Mouse (Mus musculus): ENCODE data around the gene Actg1. TPM values are rescaled to one million over a fixed set of nuclear protein-coding genes. Genes with fewer than 3 reads are reported as not detected.

Gene Actg1
- total RNA-seq, 2 experiments from 2014 or later: 954 to 956 TPM

DNA sequence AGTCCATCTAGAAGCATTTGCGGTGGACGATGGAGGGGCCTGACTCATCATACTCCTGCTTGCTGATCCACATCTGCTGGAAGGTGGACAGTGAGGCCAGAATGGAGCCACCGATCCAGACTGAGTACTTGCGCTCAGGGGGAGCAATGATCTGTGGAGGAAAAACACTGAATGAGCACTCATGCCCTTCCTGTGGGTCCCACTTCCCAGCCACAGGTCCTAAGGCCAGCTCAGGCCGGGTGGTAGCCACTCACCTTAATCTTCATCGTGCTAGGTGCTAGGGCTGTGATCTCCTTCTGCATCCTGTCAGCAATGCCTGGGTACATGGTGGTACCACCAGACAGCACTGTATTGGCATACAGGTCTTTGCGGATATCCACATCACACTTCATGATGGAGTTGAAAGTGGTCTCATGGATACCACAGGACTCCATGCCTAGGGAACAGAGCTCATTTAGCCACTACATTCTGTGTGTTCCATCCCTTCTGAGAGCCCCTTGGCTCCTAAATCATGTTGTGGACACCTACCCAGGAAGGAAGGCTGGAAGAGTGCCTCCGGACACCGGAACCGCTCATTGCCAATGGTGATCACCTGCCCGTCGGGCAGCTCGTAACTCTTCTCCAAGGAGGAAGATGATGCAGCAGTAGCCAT, 1.8 kb downstream of the Actg1 start:
- peak; percentile 5 for DNase-seq

DNA sequence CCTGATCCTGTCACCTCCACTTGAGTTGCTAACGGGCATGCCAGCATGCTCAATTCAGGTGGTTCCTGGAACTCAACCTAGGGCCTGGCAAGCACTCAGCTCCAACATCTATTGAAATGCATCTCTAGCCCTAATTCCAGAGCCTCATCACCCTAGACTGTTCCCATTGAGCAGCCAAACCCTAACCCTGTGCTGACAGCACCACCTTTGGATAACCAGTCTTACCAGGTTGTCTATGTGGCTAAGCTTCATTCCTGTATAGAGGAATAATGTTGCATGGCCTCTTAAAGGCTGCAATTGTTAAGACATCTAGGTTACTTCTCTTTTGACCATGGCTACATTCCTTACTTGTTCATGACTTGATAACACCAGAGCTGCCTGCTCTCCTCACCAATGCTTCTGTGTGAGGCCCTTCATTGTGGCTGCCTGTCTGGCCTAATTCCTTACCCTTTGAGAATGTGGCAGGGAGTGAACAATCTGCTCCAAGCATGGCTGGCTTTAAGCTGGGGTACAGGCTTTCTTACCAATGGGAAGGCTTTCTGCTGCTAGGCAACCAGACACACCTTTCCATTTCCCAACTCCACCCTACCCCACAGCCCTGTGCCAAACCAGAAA, 3.2 kb downstream of the Actg1 start:
- DNase-seq: peak; percentile 13

DNA sequence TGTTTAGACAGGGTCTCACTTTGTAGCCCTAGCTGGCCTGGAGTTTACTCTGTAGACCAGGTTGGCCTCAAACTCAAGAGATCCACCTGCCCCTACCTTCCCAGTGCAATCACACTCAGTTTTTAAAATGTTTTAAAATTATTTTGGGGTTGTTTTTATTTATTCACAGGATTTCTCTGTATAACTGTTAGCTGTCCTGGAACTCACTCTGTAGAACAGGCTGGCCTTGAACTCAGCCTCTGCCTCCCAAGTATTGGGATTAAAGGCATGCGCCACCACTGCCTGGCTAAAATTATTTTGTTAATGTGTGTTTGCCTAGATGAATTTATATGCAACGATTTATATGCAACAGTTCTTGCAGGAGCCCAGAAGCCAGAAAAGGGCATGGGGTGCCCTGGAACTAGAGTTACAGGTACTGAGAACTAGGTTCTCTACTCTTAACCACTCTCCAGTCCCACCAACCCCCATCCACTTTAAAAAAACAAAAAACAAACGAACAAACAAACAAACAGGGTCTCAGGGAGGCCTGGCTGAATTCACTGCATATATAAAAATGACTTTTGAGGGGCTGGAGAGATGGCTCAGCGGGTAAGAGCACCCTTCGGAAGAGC, 3.9 kb downstream of the Actg1 start:
- no peak for DNase-seq

DNA sequence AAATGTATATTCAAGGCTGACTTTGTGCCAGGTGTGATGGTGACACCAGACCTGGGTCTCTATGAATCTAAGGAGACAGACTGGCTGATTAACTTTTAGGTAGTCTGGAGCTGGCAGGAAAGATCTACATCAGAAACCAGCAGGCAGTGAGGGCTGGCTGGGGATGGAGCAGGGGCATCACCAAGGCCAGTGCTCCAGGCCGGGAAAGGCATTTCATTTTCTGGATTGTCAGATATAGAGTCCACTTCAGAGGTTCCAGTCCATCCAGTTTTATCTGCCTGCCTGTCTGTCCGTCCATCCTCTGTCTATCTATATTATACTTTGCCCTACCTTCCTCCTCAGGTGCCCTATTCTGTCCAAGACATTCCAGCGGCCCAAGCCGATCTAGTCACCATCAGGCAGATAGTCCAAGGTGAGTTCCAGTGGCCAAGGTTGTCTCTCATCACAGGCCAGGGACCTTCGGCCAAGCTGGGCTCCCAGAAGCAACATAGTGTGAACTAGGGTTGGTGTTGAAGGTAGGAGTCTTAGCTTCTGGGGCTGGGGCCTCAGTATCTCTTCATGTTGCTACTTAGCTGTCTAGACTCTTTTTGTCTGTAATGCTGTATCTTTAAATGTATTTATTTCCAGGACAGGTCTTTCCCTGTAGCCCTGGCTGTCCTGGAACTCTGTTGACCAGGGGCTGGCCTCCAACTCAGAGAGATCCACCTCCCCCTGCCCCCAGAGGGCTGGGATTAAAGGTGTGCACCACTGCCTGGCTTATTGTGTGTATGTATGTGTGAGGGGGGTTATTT, 4.6 kb downstream of the Actg1 start:
- DNase-seq: no peak

DNA sequence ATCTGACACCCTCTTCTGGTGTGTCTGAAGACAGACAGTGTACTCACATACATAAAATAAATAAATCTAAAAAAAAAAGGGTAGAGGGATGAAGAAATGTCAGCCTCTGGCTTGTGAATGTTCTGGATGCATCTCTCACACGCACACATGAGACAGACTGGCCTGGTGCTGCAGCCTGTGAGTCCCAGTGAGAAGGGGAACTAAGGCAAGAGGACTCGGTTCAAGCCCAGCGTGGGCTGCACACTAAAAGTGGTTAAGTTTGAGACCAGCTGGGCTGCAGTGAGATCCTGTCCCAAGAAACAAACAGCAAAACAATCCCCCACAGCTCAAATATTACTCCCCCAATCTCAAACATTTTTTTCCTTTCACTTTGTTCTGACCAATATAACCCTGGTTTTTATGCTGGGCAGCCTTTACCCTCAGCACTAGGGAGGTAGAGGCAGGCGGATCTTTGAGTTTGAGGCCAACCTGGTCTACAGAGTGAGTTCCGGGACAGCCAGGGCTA, 5.6 kb downstream of the Actg1 start:
- DNase-seq: no peak

DNA sequence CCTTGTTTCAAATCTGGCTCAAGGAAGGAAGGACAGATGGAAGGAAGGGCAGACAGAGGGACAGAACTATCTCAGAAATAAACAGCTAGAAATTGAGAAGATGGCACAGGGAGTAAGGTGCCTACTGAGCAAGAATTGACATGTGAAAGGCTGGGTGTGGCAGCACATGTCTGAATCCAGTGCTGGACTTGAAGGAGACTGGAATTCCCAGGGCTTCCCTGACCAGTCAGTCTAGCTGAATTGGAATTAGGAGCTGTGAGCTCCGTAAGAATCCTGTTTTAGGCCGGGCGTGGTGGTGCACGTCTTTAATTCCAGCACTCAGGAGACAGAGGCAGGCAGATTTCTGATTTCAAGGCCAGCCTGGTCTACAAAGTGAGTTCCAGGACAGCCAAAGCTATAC, 6.7 kb downstream of the Actg1 start:
- DNase-seq: no peak

DNA sequence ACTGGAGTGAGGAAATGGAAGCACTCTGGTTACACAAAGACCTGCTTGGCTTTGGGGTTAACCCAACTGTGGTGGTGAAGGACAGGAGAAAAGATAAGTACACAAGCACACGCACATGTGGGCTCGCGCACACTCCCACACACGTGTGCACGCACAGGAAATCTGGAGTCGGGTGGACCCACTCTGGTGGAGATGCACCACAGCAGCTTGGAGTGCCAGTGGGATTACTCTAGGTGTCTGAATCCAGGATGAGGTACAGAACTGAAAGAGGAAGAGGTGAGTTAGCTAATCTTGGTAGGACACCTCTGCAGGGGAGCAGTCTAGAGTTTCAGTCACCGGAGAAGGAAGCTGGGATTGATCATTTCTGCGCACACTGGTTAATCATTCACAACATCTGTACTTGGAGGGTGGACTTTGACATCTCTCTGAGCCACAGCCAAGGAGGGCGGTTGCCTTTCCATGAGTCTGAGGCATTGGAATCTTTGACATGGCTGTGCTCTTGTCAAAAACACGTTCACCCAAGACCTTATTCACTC, 8.3 kb downstream of the Actg1 start:
- no peak for DNase-seq

DNA sequence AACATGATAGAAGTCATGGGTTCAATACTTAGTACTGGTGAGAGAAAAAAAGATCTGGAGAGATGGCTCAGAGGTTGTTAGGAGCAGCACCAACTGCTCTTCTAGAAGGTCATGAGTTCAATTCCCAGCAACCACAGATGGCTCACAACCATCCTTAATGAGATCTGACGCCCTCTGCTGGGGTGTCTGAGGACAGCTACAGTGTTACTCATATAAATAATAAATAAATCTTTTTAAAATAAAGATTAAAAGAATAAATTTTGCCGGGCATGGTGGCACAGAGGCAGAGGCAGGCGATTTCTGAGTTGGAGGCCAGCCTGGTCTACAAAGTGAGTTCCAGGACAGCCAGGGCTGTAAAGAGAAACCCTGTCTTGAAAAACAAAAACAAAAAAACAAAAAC, 9.6 kb downstream of the Actg1 start:
- no peak for DNase-seq

DNA sequence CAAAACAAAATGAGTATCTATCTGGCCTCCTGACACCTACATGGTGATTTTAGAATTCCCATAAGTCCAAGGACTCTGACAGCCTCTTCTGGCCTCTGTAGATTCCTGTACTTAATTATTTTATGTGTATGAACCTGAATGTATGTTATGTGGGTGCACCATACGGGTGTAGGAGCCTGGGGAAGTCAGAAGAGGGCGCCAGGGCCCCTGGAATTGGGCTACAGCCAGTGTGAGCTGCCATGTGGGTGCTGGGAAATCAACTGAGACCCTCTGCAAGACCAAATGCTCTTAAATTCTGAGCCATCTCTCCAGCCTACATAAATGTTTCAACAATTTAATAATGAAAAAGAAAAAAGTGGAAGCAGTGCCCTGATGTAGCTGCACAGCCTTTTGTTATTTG, 10.9 kb downstream of the Actg1 start:
- DNase-seq: no peak

DNA sequence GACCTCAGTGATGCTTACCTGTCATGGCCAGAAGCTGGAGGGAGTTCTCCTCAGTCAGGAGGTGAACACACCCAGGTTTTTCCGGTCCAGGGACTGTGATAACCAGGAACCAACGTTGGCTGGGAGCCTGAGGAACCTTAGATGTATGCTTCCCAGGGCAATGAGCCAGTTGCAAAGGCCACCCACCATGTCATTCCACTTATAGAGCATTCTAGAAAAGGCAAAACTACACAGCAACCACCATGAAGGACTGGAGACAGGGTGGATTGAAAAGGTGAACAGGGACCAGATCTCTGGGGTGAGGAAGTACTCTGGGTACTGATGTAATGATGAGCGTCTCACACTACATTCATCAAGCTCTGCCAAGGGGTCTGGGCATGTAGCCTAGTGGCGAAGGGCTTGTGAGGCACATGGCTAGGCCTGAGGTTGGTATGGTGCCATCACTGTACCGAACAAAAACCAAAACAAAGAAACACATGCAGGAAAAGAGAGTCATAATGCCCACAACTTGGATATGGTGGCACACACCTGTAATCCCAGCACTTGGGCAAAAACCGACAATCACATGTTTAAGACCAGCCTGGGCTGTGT, 12.8 kb downstream of the Actg1 start:
- no peak for DNase-seq

DNA sequence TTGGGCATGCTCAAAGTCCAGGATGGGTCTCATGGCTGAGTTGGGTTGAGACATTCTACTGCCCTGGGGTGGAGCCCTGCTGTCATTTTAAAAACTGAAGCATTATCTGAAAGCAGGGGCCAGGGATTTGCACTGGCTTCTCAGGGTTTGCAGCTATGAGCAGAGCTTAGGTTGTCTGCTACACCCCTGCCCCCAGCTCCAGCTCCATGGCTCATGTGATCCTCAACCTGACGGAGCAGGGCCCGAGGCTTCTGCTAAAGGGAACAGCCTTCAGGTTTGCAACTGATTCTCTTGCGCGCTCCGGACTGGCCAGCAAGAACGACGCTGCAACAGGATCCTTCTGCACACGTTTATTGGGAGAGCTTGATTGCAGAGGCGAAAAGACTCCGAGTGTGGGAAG, 28.2 kb downstream of the Actg1 start:
- DNase-seq: no peak

DNA sequence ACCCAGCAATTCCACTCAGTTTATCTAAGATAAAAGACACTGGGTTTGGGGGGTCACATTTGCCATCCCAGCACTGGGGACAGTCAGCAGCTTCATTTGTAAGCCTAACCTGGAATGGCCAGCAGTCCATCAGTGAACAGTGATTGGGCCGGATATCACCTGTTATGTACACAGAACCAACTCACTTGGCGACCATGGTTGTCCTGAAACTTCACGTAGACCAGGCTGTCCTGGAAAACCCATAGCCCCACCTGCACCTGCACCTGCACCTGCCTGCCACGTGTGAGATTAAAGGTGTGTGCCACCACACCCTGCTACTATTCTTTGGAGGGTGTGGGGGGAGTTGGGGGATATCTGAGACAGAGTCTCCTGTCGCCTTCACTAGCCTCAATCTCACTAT, 29.0 kb downstream of the Actg1 start:
- DNase-seq: no peak

DNA sequence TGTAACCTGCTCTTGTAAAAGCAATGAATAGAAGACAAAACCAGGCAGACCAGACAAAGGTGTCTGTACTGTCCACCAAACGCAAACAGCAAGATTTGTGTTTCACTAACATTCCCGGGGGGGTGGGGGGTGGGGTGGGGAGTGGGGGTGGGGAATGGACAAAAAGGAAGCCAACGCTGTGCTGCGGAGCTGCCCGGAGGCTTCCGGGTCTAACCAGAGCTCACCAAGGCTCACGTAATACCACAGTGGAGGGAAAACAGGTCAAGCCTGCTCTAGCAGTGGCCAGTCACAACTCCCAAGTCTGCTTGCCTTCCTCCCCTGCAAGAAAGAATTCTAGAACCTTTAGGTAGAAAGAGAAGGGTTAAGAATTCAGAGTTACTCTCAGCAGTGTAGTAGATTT, 30.9 kb downstream of the Actg1 start:
- no peak for DNase-seq

DNA sequence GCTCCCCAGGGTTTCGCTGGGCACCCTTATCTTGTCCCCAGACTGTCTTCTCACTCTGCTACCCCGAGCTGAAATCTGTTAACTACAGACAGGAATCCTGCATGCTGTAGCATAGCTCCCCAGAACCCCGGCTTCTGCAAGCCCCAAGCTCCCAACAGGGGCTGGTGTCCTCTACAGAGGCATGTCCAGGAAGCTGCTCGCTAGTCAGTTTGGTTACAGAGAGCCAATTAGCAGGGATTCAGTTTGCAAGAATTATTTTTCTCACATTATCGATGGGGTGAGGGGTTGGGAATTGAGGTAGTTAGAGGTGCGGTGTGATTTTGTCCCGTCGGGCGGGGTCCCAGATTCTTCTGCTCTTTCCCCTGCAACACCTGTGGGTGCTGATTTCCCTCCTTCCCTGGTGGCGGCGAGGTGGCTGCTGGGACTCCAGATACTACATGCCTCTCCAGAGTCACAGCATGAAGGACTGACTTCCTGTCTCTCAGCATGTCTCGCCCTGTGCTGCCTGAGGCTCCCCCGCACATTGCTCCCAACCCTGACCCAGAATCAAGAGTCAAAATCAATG, 31.6 kb downstream of the Actg1 start:
- peak; percentile 43 for DNase-seq

DNA sequence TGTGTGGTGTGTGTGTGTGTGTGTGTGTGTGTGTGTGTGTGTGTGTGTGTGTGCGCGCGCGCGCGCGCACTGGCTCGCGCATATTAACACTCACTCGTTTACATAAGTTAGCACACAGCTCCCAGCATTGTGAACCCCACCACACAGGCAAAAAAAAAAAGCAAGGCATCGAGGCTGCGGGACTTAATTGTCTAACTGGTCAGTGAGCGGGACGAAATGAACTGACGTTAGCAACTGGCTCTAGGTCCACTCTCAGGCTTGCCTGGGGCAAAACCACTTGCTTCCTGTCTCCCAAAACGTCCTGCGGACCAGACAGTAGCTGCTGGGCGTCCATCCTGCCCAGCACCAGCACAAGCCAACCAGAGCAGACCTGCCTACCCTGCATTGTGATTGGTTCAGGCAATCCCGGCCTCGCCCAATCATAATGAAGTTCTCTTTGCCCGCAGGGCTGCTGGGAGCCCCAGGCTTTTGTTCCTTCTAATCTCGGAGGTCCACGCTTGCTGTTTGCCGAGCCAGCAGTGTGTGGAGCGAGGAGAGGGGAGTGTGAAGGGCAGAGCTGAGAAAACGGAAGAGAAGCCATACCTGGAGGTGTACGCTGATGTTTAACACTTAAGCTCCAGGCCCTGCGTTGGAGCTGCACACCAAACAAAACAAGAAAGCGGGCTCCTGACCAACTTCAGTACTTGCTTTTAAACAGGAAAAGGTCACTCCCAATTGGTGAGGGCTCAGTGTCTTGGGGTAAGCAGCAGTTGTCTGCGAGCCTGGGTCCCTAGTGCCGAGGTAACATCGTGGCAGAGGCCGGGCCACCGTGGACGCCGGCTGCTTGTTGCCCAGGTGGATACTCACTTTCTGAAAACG, 32.3 kb downstream of the Actg1 start:
- DNase-seq: peak; percentile 94

DNA sequence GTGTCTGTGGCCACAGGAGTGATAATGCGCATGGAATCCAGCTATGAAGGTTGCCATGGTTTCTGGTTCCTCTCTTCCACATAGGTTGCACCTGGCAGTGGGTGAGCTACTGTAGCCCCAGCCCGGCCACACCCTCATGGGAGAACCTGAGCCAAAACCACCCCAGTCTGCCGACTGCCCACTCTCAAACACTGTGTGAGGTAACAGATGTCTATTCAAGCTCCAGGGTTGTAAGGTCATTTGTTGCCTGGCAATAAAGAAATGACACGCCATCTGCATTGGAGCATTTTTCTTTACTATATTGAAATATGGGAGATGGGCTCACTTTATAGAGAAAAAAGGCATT, 33.0 kb downstream of the Actg1 start:
- no peak for DNase-seq

DNA sequence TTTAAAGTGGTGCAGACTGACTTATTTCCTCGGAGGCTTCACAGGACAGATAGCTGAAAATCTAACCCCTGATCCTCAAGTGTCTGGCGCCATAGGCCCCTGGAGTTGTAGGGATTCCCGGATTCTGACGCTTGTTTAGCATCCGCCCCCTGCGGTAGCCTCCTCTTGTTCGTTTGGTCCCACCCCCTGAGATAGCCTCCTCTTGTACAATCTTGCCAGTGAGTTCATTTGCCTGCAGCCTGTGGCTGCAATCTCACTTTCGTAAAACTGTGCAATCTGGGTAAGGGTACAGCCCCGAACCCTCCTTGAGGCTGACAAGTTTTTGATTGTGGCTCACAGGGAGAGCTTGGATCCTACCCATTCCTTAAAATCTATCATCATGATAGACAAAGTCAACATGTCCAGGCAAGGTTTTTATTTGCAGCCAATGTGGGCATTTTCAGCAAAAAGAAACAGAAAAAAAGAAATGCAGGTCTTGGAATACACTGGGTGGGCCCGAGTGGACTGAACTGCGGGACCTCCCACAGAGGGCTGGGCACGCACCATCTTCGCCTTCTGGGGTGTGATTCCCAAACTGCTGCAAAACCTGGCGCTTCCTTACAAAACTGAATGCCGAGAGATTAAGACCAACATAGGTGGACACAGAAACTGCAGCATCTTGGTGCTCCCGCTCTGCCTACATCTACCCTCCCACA, 33.5 kb downstream of the Actg1 start:
- DNase-seq: no peak

DNA sequence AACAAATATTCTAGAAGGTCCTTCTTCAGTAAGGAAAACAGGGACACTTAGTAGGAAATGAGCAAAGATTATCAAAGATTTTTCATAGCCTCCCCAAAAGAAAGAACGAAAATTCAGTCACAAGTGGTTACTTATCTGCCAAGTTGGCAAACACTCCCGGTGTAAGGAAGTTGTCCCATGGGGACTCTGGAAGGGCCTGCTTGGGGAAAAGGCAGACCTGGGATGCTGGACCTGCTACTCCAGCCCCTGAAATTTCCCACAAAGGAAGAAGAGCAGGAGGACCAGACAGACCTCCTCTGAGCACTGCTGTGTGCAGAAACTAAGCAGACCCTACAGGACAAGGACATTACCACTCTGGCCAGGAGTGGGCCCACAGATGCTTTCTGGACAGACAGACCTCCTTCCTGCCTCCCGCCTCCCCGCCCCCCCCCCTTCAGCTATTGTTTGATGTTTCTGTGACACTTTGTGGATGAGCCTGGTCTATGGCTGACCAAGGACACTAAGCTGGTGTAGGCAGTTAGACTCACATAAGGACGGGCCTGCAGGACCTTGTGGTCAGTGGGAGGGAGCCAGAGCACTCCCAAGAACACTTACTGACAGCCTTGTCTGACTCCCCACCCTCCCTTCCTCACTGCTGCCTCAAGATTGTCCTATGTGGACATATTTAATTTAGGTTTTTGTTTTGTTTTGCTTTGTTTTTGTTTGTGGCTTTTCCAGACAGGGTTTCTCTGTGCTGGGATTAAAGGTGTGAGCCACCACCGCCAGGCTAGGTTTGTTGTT, 34.2 kb downstream of the Actg1 start:
- DNase-seq: no peak

DNA sequence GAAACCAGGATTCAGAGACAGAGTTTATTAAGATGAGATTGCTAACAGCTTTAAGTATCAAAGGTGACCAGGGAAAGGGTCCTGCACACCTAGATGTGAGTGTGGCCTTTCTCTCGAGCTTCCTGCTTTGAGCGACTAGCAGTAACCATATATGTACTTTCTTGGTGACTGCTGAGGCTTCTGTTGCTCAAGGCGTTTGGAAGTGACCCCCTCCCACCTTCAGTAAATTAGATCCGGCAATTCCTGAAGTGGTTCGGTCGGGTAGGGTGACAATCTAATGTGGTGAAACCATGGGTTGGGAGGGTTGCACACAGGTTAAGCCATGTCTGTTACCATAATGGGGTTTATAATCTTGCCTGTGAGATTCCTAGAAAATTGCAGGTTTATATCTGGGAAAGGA, 36.3 kb downstream of the Actg1 start:
- no peak for DNase-seq

DNA sequence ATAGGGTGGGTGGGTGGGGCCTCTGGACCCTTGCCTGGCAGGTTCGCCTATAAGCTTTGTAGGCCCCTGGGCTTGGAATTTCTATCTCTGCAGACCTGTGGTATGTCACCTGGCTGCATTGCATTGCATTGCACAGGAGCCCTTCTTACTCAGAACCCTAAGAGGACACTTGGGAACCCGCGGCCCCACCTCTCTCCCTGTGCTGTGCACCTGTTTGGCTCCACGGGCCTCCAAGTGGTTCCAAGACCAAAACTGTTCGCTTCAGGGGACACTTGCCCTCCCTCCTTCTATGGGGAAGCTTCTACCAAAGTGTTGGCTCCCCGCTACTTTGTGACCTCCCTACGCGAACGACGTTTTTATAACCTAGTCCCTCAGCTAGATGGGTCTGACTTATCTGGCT, 36.8 kb downstream of the Actg1 start:
- peak; percentile 6 for DNase-seq

Data from adrenal gland, postnatal 10 days (tissue).